Mouse (Mus musculus): ENCODE data around the gene Ak5.

The Ak5 gene

GRCm38 (mm10) chr3:152564516-152565113 lies 103.5 kb downstream of the Ak5 start:
- DNase-seq (ENCODE audit: low read depth): no peak

- DNase-seq (ENCODE audit: low read depth): no peak
Measured at GRCm38 (mm10) chr3:152563833-152564232, 104.3 kb downstream of the Ak5 start.

- DNase-seq (ENCODE audit: low read depth): peak; percentile 47
Measured at GRCm38 (mm10) chr3:152561708-152562107, 106.5 kb downstream of the Ak5 start.

- DNase-seq (ENCODE audit: low read depth): no peak
Measured at GRCm38 (mm10) chr3:152559295-152559694, 108.9 kb downstream of the Ak5 start.

GRCm38 (mm10) chr3:152558106-152558505 lies 110.1 kb downstream of the Ak5 start:
- DNase-seq (ENCODE audit: low read depth): no peak

GRCm38 (mm10) chr3:152557659-152558058 lies 110.5 kb downstream of the Ak5 start:
- DNase-seq (ENCODE audit: low read depth): no peak

- peak; percentile 43 for DNase-seq (ENCODE audit: low read depth)
Measured at GRCm38 (mm10) chr3:152556919-152557318, 111.2 kb downstream of the Ak5 start.

- peak; percentile 82 for DNase-seq (ENCODE audit: low read depth)
Measured at GRCm38 (mm10) chr3:152556435-152556834, 111.7 kb downstream of the Ak5 start.

GRCm38 (mm10) chr3:152555216-152555615 lies 112.9 kb downstream of the Ak5 start:
- DNase-seq (ENCODE audit: low read depth): no peak

GRCm38 (mm10) chr3:152554366-152554765 lies 113.8 kb downstream of the Ak5 start:
- no peak for DNase-seq (ENCODE audit: low read depth)

GRCm38 (mm10) chr3:152552641-152553040 lies 115.5 kb downstream of the Ak5 start:
- DNase-seq (ENCODE audit: low read depth): no peak

GRCm38 (mm10) chr3:152550528-152551115 lies 117.5 kb downstream of the Ak5 start:
- DNase-seq (ENCODE audit: low read depth): no peak

GRCm38 (mm10) chr3:152550031-152550430 lies 118.1 kb downstream of the Ak5 start:
- no peak for DNase-seq (ENCODE audit: low read depth)

GRCm38 (mm10) chr3:152544921-152545320 lies 123.2 kb downstream of the Ak5 start:
- DNase-seq (ENCODE audit: low read depth): peak; percentile 50

GRCm38 (mm10) chr3:152542298-152542697 lies 125.9 kb downstream of the Ak5 start:
- DNase-seq (ENCODE audit: low read depth): no peak

- no peak for DNase-seq (ENCODE audit: low read depth)
Measured at GRCm38 (mm10) chr3:152530344-152530743, 137.8 kb downstream of the Ak5 start.

- DNase-seq (ENCODE audit: low read depth): no peak
Measured at GRCm38 (mm10) chr3:152529058-152529972, 138.8 kb downstream of the Ak5 start.

- no peak for DNase-seq (ENCODE audit: low read depth)
Measured at GRCm38 (mm10) chr3:152526721-152527120, 141.4 kb downstream of the Ak5 start.

- no peak for DNase-seq (ENCODE audit: low read depth)
Measured at GRCm38 (mm10) chr3:152523315-152523638, 144.9 kb downstream of the Ak5 start.

- peak; percentile 62 for DNase-seq (ENCODE audit: low read depth)
Measured at GRCm38 (mm10) chr3:152522634-152523314, 145.4 kb downstream of the Ak5 start.

GRCm38 (mm10) chr3:152521054-152521453 lies 147.1 kb downstream of the Ak5 start:
- DNase-seq (ENCODE audit: low read depth): no peak

GRCm38 (mm10) chr3:152520074-152520473 lies 148.1 kb downstream of the Ak5 start:
- DNase-seq (ENCODE audit: low read depth): no peak

GRCm38 (mm10) chr3:152519556-152519955 lies 148.6 kb downstream of the Ak5 start:
- no peak for DNase-seq (ENCODE audit: low read depth)
